Mouse (Mus musculus): Measurements from ENCODE around the gene Nsl1. TPM values are rescaled to one million over a fixed set of nuclear protein-coding genes. Genes with fewer than 3 reads are reported as not detected.

Gene Nsl1
- polyA plus RNA-seq, 1 experiment, result 2.6 TPM

- no peaks in the 10 kb centered on the region for H3K36me3 ChIP-seq (ENCODE audit: control insufficient read depth, insufficient read depth, low read length)
- H3K4me1 ChIP-seq (ENCODE audit: control insufficient read depth, insufficient read depth, low read length), result no peaks in the 10 kb centered on the region
- TF ChIP-seq POLR2A (IDR thresholded peaks at IDR 0.05; ENCODE audit: control insufficient read depth, low read depth, low read length), result no peak
- no peak for TF ChIP-seq CTCF (IDR thresholded peaks at IDR 0.05; ENCODE audit: control insufficient read depth, insufficient read depth, insufficient replicate concordance, low read depth, low read length)
- H3K27ac ChIP-seq (ENCODE audit: control insufficient read depth, insufficient read depth, low read depth, low read length), result no peak overlapping the region
- H3K4me3 ChIP-seq (ENCODE audit: control insufficient read depth, low read depth, low read length), result no peak overlapping the region
- H3K27me3 ChIP-seq (ENCODE audit: control insufficient read depth, insufficient read depth, low read length), result no peaks in the 10 kb centered on the region
These were observed 20.4 kb downstream of the Nsl1 start for GRCm38 (mm10) chr1:191083230-191083629.

- H3K36me3 ChIP-seq (ENCODE audit: control insufficient read depth, insufficient read depth, low read length), result no peaks in the 10 kb centered on the region
- no peaks in the 10 kb centered on the region for H3K27me3 ChIP-seq (ENCODE audit: control insufficient read depth, insufficient read depth, low read length)
These were observed 22.2 kb downstream of the Nsl1 start for GRCm38 (mm10) chr1:191084951-191085559.

GRCm38 (mm10) chr1:191085597-191085996, 22.8 kb downstream of the Nsl1 start:
- no peaks in the 10 kb centered on the region for H3K36me3 ChIP-seq (ENCODE audit: control insufficient read depth, insufficient read depth, low read length)
- H3K4me1 ChIP-seq (ENCODE audit: control insufficient read depth, insufficient read depth, low read length), result no peaks in the 10 kb centered on the region

More at GRCm38 (mm10) chr1:191084951-191085559, 22.2 kb downstream of the Nsl1 start:
- Histone ChIP-seq H3K4me3 (ENCODE audit: control insufficient read depth, low read depth, low read length) (no peak overlapping the region), H3K27ac (ENCODE audit: control insufficient read depth, insufficient read depth, low read depth, low read length) (no peak overlapping the region), H3K4me1 (ENCODE audit: control insufficient read depth, insufficient read depth, low read length) (no peaks in the 10 kb centered on the region)
- TF ChIP-seq CTCF (IDR thresholded peaks at IDR 0.05; ENCODE audit: control insufficient read depth, insufficient read depth, insufficient replicate concordance, low read depth, low read length), result peak; percentile 37; the same call in 1 of the 2 replicates
- no peak for TF ChIP-seq POLR2A (IDR thresholded peaks at IDR 0.05; ENCODE audit: control insufficient read depth, low read depth, low read length)

GRCm38 (mm10) chr1:191086304-191086878, 23.6 kb downstream of the Nsl1 start:
- Histone ChIP-seq H3K4me3 (ENCODE audit: control insufficient read depth, low read depth, low read length) (no peak overlapping the region), H3K4me1 (ENCODE audit: control insufficient read depth, insufficient read depth, low read length) (no peaks in the 10 kb centered on the region), H3K27me3 (ENCODE audit: control insufficient read depth, insufficient read depth, low read length) (no peaks in the 10 kb centered on the region), H3K36me3 (ENCODE audit: control insufficient read depth, insufficient read depth, low read length) (no peaks in the 10 kb centered on the region), H3K27ac (ENCODE audit: control insufficient read depth, insufficient read depth, low read depth, low read length) (no peak overlapping the region)
- TF ChIP-seq CTCF (IDR thresholded peaks at IDR 0.05; ENCODE audit: control insufficient read depth, insufficient read depth, insufficient replicate concordance, low read depth, low read length) (no peak), POLR2A (IDR thresholded peaks at IDR 0.05; ENCODE audit: control insufficient read depth, low read depth, low read length) (no peak)

More at GRCm38 (mm10) chr1:191085597-191085996, 22.8 kb downstream of the Nsl1 start:
- Histone ChIP-seq H3K27ac (ENCODE audit: control insufficient read depth, insufficient read depth, low read depth, low read length) (no peak overlapping the region), H3K4me3 (ENCODE audit: control insufficient read depth, low read depth, low read length) (no peak overlapping the region), H3K27me3 (ENCODE audit: control insufficient read depth, insufficient read depth, low read length) (no peaks in the 10 kb centered on the region)
- no peak for TF ChIP-seq POLR2A (IDR thresholded peaks at IDR 0.05; ENCODE audit: control insufficient read depth, low read depth, low read length)

GRCm38 (mm10) chr1:191086960-191087359, 24.1 kb downstream of the Nsl1 start:
- no peak overlapping the region for H3K4me3 ChIP-seq (ENCODE audit: control insufficient read depth, low read depth, low read length)
- H3K36me3 ChIP-seq (ENCODE audit: control insufficient read depth, insufficient read depth, low read length), result no peaks in the 10 kb centered on the region
- H3K27me3 ChIP-seq (ENCODE audit: control insufficient read depth, insufficient read depth, low read length), result no peaks in the 10 kb centered on the region
- H3K27ac ChIP-seq (ENCODE audit: control insufficient read depth, insufficient read depth, low read depth, low read length), result no peak overlapping the region
- TF ChIP-seq CTCF (IDR thresholded peaks at IDR 0.05; ENCODE audit: control insufficient read depth, insufficient read depth, insufficient replicate concordance, low read depth, low read length), result no peak
- no peak for TF ChIP-seq POLR2A (IDR thresholded peaks at IDR 0.05; ENCODE audit: control insufficient read depth, low read depth, low read length)
- H3K4me1 ChIP-seq (ENCODE audit: control insufficient read depth, insufficient read depth, low read length), result no peaks in the 10 kb centered on the region

GRCm38 (mm10) chr1:191087955-191088354, 25.1 kb downstream of the Nsl1 start:
- Histone ChIP-seq H3K27me3 (ENCODE audit: control insufficient read depth, insufficient read depth, low read length) (no peaks in the 10 kb centered on the region), H3K27ac (ENCODE audit: control insufficient read depth, insufficient read depth, low read depth, low read length) (no peak overlapping the region)

GRCm38 (mm10) chr1:191089355-191089754, 26.5 kb downstream of the Nsl1 start:
- TF ChIP-seq CTCF (IDR thresholded peaks at IDR 0.05; ENCODE audit: control insufficient read depth, insufficient read depth, insufficient replicate concordance, low read depth, low read length) (no peak), POLR2A (IDR thresholded peaks at IDR 0.05; ENCODE audit: control insufficient read depth, low read depth, low read length) (no peak)
- Histone ChIP-seq H3K4me3 (ENCODE audit: control insufficient read depth, low read depth, low read length) (no peak overlapping the region), H3K36me3 (ENCODE audit: control insufficient read depth, insufficient read depth, low read length) (no peaks in the 10 kb centered on the region), H3K27me3 (ENCODE audit: control insufficient read depth, insufficient read depth, low read length) (no peaks in the 10 kb centered on the region), H3K27ac (ENCODE audit: control insufficient read depth, insufficient read depth, low read depth, low read length) (no peak overlapping the region), H3K4me1 (ENCODE audit: control insufficient read depth, insufficient read depth, low read length) (no peaks in the 10 kb centered on the region)

More at GRCm38 (mm10) chr1:191087955-191088354, 25.1 kb downstream of the Nsl1 start:
- Histone ChIP-seq H3K4me1 (ENCODE audit: control insufficient read depth, insufficient read depth, low read length) (no peaks in the 10 kb centered on the region), H3K36me3 (ENCODE audit: control insufficient read depth, insufficient read depth, low read length) (no peaks in the 10 kb centered on the region), H3K4me3 (ENCODE audit: control insufficient read depth, low read depth, low read length) (no peak overlapping the region)
- TF ChIP-seq POLR2A (IDR thresholded peaks at IDR 0.05; ENCODE audit: control insufficient read depth, low read depth, low read length), result no peak
- no peak for TF ChIP-seq CTCF (IDR thresholded peaks at IDR 0.05; ENCODE audit: control insufficient read depth, insufficient read depth, insufficient replicate concordance, low read depth, low read length)
